Mouse (Mus musculus) mesoderm, embryonic 11.5 days (tissue): ENCODE results near the gene Pias4.
"Not testable (repeated sequence)": the region's sequence is repeated elsewhere in the genome, so short reads cannot be mapped to it uniquely, and the experiment has no call there.

Experiments
- DNase-seq: peaks from one replicate; pipeline ENCODE4 v3.0.0-alpha.2; 2012; ENCODE audit warnings: low read depth, low spot score

Gene Pias4

DNA sequence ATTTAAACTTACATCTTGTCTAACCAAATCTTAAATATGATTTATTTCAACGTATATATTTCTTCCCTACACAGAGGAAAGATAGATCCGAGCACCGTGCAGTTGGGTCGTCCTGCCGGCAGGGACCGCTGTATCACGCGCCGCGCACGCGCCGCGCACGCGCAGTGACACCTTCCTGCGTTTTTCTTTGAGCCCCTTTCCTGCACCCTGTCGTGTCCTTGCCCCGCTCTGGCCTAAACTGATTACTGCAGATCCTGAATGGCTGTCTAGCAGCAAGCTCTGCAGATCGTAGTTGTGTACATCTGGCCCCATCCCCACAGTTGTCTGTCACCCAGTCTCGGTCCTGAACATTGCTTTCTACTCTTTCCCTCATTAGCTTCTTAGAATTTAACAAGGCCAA, 5.4 kb upstream of the Pias4 start:
- peak; percentile 92 for DNase-seq

DNA sequence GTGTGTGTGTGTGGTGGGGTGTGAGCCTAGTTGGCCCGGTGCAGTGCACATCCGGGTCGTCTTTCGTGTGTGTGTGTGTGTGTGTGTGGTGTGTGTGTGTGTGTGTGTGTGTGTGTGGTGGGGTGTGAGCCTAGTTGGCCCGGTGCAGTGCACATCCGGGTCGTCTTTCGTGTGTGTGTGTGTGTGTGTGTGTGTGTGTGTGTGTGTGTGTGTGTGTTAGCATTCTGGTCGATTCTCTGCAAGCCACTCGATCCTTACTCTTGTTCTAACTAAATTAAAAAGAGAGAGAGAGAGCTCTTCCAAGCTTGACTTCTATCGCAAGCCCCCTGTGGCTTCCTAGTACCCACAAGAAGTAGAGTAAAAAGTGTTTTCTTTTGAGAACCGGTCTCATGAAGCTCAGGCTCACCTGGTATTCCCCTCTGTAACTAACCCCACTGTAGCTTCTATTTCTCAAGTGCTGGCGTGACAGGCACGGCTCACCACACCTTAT, 1.7 kb upstream of the Pias4 start:
- DNase-seq, result not testable (repeated sequence)

DNA sequence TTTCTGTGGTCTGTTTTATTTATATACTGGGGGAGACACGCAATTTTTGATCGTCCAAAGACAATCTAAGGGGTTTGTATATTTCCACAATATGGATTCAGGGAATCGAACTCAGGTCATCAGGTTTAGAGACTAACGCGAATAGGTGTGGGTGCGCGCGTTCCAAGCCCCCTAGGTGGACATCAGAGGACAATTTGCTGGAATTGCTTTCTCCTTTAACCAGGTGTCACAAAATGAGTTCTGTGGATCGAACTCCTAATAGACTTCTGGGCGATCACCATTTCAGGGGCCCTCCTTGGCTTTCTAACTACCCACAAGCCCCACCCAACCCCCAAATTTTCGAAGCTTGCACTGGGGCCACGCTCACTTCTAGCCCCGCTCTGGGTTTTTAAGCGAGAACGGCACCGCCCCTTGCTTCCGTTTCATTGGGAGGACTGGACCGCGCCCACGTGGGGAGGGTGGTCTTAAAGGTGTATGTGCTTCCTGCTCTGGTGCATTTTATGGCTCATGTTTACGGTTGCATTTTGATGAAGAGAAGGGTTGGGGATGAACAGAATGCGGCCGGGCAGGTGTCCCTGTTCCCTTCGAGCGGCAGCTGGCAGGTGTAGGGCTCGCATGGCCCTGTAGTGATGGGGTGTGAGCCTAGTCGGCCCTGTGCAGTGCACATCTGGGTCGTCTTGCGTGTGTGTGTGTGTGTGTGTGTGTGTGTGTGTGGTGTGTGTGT, 960 bp upstream of the Pias4 start:
- peak; percentile 73 for DNase-seq

DNA sequence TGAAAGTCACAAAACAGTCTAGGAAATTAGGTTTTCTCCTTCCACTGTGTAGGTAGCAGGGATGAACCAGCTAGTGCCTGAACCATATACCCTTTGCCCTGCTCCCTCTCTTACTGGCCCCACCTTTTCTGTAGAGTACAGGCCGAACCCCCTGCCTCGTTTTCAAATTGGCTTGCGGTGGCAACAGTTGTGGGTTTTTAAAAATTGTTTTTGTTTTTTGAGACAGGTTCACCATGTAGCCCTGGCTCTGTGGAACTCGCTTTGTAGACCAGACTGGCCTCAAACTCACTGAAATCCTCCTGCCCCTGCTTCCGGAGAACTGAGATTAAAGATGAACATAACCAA, 336 bp upstream of the Pias4 start:
- DNase-seq, result no peak

DNA sequence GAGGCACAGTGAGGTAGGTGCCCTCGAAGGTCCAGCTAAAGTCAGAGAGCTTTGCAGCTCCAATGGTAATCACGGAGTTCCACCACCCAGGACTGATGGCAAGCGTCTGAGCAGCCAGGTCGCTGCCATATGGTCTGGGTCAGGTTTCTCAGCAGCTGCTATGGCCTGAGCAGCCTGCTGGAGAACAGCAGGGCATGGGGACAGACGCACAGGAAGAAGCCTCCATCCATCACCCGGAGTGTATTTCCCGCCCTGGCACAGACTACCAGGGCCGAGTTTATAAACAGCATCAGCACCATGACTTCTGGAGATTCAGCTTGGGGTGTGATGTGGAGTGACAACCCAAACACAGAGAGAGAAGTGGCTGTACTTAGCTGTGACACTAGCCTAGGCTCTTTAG, 2.6 kb downstream of the Pias4 start:
- no peak for DNase-seq

DNA sequence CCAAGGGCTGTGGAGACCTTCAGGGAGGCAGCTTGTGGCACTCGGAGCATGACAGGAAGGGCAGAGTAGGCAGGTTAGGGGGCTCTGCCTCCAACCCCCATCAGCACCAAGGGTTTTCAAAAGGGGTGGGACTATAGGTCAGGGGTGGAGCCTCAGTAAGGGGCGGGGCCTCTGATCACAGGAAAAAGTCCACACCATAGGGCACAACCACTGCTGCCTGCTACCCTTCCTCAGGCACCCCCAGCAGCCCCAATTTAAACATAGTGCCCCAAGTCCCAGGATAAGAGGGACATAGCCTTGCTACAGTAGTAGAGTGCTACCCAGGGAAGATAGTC, 5.4 kb downstream of the Pias4 start:
- no peak for DNase-seq

- peak; percentile 73 for DNase-seq
Measured at GRCm38 (mm10) chr10:81161602-81162317, 6.0 kb downstream of the Pias4 start.

- DNase-seq, result no peak
Measured at GRCm38 (mm10) chr10:81154736-81155135, 13.0 kb downstream of the Pias4 start.

GRCm38 (mm10) chr10:81154313-81154712, 13.4 kb downstream of the Pias4 start:
- DNase-seq, result no peak

DNA sequence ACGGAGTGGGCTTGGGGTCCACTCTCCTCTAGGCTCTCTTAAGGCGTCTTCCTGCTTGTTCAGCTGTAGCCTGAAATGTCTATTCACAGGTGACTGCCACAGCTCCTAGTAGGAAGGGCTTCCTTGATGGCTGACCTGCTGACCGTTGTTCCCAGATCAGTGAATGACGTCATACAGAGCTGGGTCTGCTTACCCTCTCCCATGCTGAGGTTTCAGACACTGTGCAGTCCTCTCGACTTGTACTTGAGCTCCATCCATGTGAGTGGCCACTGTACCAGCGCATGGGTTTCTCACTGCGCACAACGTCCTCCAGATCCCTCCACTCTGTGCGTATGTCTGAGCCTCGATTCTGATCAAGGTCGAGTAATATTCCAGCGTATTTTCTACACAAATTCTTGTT, 15.1 kb downstream of the Pias4 start:
- no peak for DNase-seq

GRCm38 (mm10) chr10:81151261-81151660, 16.5 kb downstream of the Pias4 start:
- DNase-seq, result no peak

DNA sequence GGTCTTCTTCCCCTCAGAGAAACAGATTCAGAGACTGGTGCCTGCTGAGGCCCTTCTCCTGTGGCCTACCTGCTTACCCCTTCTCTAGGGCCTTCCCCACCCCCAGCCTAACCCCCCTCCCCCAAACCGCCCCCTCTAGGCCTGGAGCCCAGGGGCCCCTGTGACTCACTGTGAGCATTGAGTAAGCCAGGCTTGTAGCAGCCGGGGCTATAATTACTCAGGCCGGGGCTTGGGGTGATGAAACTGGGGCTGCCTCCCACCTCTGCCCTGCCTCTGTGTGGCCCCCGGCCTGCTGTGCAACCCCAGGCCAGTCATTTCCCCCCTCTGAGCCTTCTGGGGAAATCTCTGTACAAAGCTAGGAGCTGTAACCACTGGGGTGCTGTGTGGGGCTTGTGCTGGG, 21.4 kb downstream of the Pias4 start:
- DNase-seq, result no peak

- no peak for DNase-seq
Measured at GRCm38 (mm10) chr10:81145778-81146177, 21.9 kb downstream of the Pias4 start.

DNA sequence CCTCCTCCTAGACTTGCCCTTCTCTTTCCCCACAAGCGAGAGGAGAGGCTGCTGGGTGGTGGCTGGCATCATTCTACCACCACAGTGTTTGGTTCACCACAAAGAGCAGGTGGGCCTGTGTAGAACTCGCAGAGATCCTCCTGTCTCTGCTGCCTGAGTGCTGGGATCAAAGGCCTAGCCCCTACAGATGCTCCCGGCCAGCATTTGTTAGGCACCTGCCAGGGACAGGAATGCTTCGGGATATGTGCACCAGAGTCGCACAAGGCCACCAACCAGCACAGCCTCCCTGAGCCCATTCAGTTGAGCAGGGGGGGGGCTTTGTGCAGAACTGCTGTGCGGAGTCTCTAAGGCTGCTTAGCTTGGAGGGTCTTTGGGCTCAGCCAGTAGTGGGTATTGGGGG, 22.4 kb downstream of the Pias4 start:
- DNase-seq, result no peak

DNA sequence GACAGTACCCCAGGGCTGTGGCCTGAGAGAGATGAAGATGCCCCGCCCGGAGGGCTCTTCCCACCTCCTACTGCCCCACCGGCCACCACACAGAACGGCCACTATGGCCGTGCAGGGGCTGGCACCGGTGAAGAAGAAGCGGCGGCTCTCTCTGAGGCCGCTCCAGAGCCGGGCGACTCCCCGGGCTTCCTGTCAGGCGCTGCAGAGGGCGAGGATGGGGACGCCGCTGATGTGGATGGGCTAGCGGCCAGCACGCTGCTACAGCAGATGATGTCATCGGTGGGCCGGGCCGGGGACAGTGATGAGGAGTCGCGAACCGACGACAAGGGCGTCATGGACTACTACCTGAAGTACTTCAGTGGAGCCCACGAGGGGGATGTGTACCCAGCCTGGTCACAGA, 23.1 kb downstream of the Pias4 start:
- DNase-seq, result no peak

DNA sequence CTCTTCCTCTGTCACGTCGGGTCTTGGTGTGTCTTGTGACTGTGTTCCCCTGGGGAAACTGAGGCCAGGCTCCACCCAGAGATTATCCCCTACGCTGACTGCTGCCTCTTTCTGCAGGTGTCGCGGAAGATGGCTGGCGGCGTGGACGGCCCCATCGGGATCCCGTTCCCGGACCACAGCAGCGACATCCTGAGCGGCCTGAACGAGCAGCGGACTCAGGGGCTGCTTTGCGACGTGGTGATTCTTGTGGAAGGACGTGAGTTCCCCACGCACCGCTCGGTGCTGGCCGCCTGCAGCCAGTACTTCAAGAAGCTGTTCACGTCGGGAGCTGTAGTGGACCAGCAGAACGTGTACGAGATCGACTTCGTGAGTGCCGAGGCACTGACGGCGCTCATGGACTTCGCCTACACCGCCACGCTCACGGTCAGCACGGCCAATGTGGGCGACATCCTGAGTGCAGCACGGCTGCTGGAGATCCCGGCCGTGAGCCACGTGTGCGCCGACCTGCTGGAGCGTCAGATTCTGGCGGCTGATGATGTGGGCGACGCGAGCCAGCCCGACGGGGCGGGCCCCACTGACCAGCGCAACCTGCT, 23.8 kb downstream of the Pias4 start:
- DNase-seq, result no peak

GRCm38 (mm10) chr10:81143157-81143633, 24.5 kb downstream of the Pias4 start:
- DNase-seq, result no peak

DNA sequence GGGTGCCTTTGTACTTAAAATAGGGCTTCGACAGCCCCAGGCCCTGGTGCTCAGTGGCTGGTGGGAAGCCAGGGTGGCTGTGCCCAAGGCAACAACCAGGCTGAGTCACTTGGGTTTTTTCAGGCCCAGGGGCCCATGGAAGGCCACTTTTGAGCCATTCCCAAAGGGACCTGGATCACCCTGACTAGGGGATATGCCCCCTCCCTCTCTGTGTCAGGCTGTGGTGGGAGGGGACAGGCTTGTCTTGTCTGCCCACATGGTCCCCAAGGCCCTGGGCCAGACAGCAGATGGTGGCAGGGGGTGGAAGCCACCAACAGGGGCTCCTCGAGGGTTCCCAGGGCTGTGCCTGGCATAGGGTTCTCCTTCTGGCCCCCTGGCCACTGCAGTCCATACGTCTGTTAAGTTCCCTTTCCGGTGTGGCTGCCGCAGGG, 25.2 kb downstream of the Pias4 start:
- no peak for DNase-seq

- DNase-seq, result no peak
Measured at GRCm38 (mm10) chr10:81141455-81142210, 26.1 kb downstream of the Pias4 start.

GRCm38 (mm10) chr10:81140717-81141454, 26.8 kb downstream of the Pias4 start:
- no peak for DNase-seq

DNA sequence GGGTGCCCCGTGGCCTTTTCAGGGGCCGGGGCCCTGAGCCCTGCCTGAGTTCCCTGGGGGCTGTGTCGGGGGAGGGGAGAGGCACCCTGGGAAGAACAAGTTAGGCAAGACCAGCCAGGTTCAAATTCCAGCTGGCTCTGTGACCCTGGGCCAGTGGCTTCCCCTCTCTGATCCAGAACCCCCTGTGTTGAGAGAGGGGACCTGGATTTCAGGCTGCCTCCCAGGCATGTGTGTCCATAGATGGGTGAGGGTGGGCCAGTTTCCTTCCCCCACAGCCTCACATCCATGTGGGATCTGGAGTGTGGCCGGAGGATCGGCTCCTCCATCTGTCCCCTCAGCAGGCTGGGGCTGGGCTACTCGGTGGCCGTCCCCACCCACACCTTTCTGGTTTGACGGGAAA, 27.7 kb downstream of the Pias4 start:
- no peak for DNase-seq

- DNase-seq, result no peak
Measured at GRCm38 (mm10) chr10:81139529-81139846, 28.2 kb downstream of the Pias4 start.
